Mouse (Mus musculus) forebrain, embryonic 10.5 days (tissue): Measurements from ENCODE around the gene Fkbp10. TPM values are rescaled to one million over a fixed set of nuclear protein-coding genes. Genes with fewer than 3 reads are reported as not detected.

Experiments used
- DNase-seq: peaks from one replicate; pipeline ENCODE4 v3.0.0-alpha.2; 2017; ENCODE audit warnings: low spot score; ENCODE audit errors: extremely low spot score
- H3K27ac ChIP-seq: fragments of 300-500 bp; sonication (generic); 2 replicates; pipeline ENCODE4 v1.5.1; 2016; ENCODE audit warnings: mild to moderate bottlenecking
- H3K27me3 ChIP-seq: fragments of 300-500 bp; sonication (generic); 2 replicates; pipeline ENCODE4 v1.6.1; 2016; ENCODE audit warnings: mild to moderate bottlenecking; ENCODE audit not compliant: poor library complexity, severe bottlenecking
- H3K36me3 ChIP-seq: fragments of 300-500 bp; sonication (generic); replicated peaks from 2 replicates; pipeline ENCODE4 v1.6.1; 2016; ENCODE audit warnings: mild to moderate bottlenecking, moderate library complexity
- H3K4me1 ChIP-seq: fragments of 300-500 bp; sonication (generic); 2 replicates; pipeline ENCODE4 v1.6.1; 2016
- H3K4me3 ChIP-seq: fragments of 300-500 bp; sonication (generic); 2 replicates; pipeline ENCODE4 v1.5.1; 2016; ENCODE audit warnings: mild to moderate bottlenecking, moderate library complexity
- H3K9me3 ChIP-seq: fragments of 300-500 bp; sonication (generic); 2 replicates; pipeline ENCODE4 v1.6.1; 2016; ENCODE audit warnings: mild to moderate bottlenecking, moderate library complexity
- WGBS: fragments of 180-500 bp; shearing (Covaris S2); methylation state at CpG from one replicate; pipeline ENCODE4 v1.1.7; 2016; 5-methylcytosine and 5-hydroxymethylcytosine counted together
- polyA plus RNA-seq: library from polyadenylated mRNA; unstranded; fragments of >200 nt; fragmentation: Nextera tagmentation; extraction: Ambion mirVana; gene quantifications from 2 replicates; pipeline ENCODE4 v1.2.1, GENCODE M21; 2016

The Fkbp10 gene
- polyA plus RNA-seq, 1 experiment from 2014 or later, result 37.6 TPM

DNA sequence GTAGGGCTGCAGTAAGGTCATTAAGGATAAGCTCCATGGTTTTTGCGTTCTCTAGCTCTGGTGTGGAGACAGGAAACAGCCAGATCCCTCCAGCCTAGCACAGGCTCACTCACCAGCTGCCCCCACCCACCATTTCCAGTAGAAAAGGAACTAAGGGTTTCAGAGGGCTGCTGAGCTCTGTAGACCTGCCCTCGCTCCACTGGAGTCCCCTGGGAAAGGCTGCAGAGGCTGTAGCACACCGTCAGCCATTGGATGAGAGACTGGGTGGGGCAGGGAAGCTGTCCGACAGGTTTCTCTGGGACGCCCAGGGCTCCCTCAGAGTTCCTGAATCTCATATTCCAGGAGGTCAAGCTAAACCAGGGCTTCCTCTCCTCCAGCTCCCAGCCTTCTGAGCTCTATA lies 28.9 kb upstream of the Fkbp10 start:
- 0 out of 2 replicates have a peak overlapping the region, but pooled peaks have one; percentile 44 for H3K27ac ChIP-seq
- peaks cover 20% of the 10 kb centered on the region for H3K36me3 ChIP-seq
- DNase-seq, result no peak
- H3K4me3 ChIP-seq, result no peak overlapping the region
- 43% methylated on average over 5 of the region's 5 CpGs for WGBS
- H3K27me3 ChIP-seq, result no peaks in the 10 kb centered on the region
- H3K4me1 ChIP-seq, result peaks cover 39% of the 10 kb centered on the region
- no peaks in the 10 kb centered on the region for H3K9me3 ChIP-seq

DNA sequence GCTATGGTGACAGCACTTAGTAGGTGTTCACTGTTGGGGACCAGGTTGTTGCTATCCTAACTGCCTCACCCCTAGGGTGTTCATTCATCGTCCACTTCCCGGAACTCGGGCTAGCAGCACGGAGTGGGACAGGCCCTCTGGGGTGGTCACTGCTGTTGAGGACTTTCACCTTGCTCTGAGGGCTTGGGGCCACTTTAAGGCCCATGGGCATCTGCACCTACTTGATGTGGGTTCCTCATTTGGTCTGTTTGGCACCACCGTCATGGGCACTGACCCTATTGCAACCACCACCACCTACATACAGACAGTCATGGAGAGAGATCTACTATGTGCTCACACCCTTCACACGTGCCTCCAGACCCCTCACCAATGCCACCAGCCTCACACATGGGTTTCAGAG lies 28.4 kb upstream of the Fkbp10 start:
- 82% methylated on average over 6 of the region's 6 CpGs for WGBS
- Histone ChIP-seq H3K9me3 (no peaks in the 10 kb centered on the region), H3K4me1 (peaks cover 44% of the 10 kb centered on the region), H3K27me3 (no peaks in the 10 kb centered on the region), H3K4me3 (no peak overlapping the region), H3K27ac (no peak overlapping the region), H3K36me3 (peaks cover 17% of the 10 kb centered on the region)
- DNase-seq, result no peak

DNA sequence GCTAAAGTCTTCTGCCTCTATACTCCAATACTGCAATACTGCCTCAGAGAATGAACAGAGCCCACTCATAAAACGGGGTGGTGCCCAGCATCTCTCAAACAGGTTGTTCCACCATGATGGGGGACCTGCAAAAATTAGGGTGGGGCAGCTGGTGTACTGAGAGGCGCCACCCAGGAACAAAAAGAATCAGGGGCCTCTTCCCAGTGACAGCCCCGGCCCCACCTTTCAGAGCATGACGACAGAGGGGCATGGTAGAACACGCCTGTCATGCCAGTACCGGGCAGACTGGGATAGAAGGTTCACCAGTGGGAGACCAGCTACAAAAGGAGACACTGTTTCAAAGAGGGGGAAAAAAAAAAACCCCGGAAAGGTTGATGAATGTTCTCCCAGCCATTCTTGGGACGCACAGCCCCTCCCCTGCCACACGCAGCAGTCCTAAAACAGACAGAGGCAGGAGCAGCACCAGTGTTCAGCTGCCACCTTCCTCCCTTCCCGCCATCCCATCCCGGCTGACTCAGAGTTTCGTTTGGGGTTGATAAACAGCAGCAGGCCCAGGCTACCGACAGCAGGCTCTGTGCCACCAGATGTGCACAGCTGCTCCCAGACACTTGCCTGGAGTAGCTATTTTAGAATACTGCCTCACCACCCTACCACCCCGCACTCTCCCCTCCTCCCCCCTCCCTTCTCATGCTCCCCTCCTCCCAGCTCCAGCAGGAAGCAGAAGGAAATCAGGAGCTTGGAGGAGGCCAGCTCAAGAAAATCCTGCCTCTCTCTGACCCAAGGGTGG lies 27.7 kb upstream of the Fkbp10 start:
- no peak for DNase-seq
- no peak overlapping the region; the same call in 1 of the 2 replicates for H3K27ac ChIP-seq
- no peaks in the 10 kb centered on the region for H3K9me3 ChIP-seq
- H3K4me3 ChIP-seq, result no peak overlapping the region
- peaks cover 11% of the 10 kb centered on the region for H3K36me3 ChIP-seq
- WGBS, result 71% methylated on average over 14 of the region's 14 CpGs
- H3K27me3 ChIP-seq, result 0 out of 2 replicates have a peak, but pooled peaks cover 3% of the 10 kb centered on the region
- peaks cover 46% of the 10 kb centered on the region for H3K4me1 ChIP-seq

DNA sequence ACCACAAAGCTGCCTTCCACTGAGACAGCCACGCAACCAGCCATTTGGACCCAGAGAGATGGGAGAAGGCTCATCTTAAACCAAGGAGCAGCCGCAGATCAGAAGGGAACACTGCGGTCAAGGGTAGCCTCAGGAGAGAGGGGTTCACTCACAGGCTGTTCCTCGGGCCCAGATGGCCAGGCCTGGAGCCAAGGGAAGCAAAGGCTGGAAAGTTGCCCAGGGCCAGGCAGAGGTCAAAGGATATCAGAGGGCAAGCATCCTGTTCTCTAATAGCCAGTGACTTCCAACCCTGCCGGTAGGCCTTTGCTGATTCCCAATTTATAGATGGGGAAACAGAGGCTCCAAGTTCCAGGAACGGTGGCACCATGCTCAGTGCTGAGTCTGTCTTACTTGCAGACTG lies 26.9 kb upstream of the Fkbp10 start:
- H3K9me3 ChIP-seq, result no peaks in the 10 kb centered on the region
- H3K27me3 ChIP-seq, result peaks cover 12% of the 10 kb centered on the region
- peaks cover 46% of the 10 kb centered on the region for H3K4me1 ChIP-seq
- WGBS, result 89% methylated on average over 6 of the region's 6 CpGs
- 0 out of 2 replicates have a peak overlapping the region, but pooled peaks have one; percentile 4 for H3K27ac ChIP-seq
- H3K4me3 ChIP-seq, result no peak overlapping the region
- DNase-seq, result no peak
- H3K36me3 ChIP-seq, result peaks cover 3% of the 10 kb centered on the region

DNA sequence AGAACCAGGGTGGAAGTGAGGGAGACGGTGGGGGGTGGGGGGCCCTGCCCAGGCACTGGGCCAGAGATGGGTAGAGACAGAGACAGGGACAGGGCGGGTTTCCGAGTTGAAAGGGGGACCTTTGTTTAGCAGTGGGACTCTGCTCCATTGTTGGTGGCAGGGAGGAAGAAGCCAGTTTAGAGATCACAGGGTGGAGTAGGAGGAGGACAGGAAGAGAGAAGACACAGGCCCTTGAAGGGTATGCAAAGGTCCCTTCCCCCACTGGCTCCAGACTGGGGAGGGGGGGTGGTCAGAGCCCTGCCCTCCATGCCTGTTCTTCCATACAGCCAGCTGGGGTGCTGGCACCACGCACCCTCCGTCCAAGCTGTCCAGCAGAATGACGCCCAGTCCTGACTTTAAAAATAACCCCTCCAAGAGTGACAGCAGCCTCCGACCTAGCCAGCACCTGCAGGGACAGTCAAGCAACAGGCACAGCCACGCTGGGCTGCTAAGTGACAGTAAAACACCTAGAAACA lies 25.5 kb upstream of the Fkbp10 start:
- no peak for DNase-seq
- Histone ChIP-seq H3K4me3 (no peak overlapping the region), H3K36me3 (peaks cover 3% of the 10 kb centered on the region; the same call in 1 of the 2 replicates), H3K4me1 (peaks cover 49% of the 10 kb centered on the region), H3K27ac (0 out of 2 replicates have a peak overlapping the region, but pooled peaks have one; percentile 48), H3K27me3 (peaks cover 26% of the 10 kb centered on the region), H3K9me3 (no peaks in the 10 kb centered on the region)
- 45% methylated on average over 8 of the region's 8 CpGs for WGBS

DNA sequence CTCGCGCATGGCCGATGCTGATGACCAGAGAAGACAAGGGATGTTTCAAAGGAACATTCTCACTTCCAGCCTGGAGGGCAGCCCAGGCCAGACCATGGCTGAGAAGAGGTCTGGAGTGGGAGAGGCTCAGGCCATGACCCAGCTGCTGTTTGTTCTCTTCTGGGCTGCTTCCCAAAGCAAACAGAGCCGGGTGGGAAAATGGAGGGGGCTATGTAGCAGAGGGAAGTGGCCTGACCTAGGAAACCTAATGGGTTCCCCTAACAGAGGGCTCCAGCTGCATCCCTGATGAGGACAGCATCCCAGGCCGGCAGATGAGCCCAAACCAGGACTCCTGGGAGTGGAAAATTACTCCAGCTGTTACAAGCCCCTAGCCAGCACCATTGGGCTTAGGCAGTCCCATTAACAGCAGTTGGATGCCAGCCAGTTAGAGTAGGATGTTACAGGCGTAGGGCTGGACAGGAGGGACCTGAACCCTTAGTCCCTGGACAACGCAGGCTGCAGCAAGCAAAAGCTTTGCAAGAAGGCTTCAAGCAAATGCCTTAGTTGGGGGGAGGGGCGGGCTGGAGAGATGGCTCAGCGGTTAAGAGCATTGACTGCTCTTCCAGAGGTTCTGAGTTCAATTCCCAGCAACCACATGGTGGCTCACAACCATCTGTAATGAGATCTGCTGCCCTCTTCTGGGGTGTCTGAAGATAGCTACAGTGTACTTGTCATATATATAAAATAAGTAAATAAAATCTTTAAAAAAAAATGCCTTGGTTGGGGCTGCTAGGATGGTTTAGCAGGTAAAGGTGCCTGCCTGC lies 24.2 kb upstream of the Fkbp10 start:
- Histone ChIP-seq H3K27ac (0 out of 2 replicates have a peak overlapping the region, but pooled peaks have one; percentile 37), H3K4me3 (no peak overlapping the region), H3K4me1 (peaks cover 60% of the 10 kb centered on the region), H3K27me3 (peaks cover 38% of the 10 kb centered on the region), H3K36me3 (no peaks in the 10 kb centered on the region; the same call in 1 of the 2 replicates), H3K9me3 (no peaks in the 10 kb centered on the region)
- no peak for DNase-seq
- 77% methylated on average over 9 of the region's 9 CpGs for WGBS

DNA sequence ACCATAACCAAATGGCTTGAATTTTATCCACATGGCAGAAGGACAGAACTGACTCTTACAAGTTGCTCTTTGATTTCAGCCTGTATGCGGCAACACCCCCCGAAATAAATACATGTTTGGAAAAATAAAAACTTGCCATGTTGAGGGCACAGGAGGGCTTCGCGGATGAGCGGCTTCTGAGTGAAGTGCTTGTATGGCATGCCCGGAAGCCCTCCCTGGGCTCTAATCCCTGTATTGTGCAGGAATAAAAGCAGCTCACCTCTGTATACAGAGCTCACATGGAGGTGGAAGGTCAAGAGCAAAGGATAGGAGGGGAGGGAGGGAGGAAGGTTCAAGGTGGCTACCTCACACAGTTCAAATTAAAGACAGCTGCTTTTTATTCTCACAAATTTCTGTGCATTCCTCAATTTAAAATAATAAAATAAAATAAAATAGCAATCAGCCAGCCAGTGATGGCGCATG lies 23.6 kb upstream of the Fkbp10 start:
- no peaks in the 10 kb centered on the region for H3K9me3 ChIP-seq
- no peak overlapping the region for H3K27ac ChIP-seq
- H3K4me3 ChIP-seq, result no peak overlapping the region
- peaks cover 61% of the 10 kb centered on the region for H3K4me1 ChIP-seq
- peaks cover 45% of the 10 kb centered on the region for H3K27me3 ChIP-seq
- DNase-seq, result no peak
- H3K36me3 ChIP-seq, result no peaks in the 10 kb centered on the region; the same call in 1 of the 2 replicates
- WGBS, result 75% methylated on average over 7 of the region's 7 CpGs

DNA sequence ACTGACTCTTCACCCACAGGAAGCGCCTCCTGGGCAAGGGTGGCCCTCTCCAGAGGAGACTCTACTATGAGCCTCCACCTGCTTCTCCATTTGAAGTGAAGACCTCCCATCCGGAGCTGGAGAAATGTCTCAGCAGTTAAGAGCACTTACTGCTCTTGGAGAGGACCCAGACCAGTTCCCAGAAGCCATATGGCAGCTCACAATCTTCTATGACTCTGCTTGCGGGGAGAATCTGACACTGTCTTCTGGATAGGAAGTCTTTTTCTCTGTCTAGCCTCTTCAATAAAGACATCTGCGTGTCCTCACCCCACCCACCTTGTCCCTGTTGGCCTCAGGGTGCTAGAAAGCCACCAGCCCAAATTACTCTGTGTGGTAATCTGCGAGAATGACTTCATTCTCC lies 22.5 kb upstream of the Fkbp10 start:
- Histone ChIP-seq H3K36me3 (no peaks in the 10 kb centered on the region; the same call in 1 of the 2 replicates), H3K27me3 (peaks cover 51% of the 10 kb centered on the region), H3K4me1 (peaks cover 70% of the 10 kb centered on the region), H3K9me3 (no peaks in the 10 kb centered on the region), H3K27ac (no peak overlapping the region), H3K4me3 (no peak overlapping the region)
- 89% methylated on average over 5 of the region's 5 CpGs for WGBS
- no peak for DNase-seq

DNA sequence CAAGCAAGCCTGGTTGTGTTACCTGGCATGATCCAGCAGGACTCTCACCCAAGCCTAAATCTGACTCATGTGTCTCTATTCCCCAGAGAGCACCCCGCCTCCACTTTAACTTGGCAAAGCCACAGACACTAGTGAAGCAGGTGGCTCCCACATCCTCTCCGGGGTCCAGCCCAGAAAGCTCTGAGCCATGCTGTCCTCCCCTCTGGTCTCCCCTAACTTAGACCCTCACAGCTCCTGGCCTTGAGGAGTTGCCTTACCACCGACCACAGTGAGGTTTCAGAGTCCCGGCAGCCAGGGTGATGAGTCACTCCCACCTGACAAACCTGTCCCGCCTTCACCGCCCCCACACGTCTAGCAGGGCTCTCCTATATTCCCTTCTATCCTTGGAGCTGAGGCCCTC lies 21.8 kb upstream of the Fkbp10 start:
- Histone ChIP-seq H3K27me3 (peaks cover 51% of the 10 kb centered on the region), H3K4me1 (peaks cover 65% of the 10 kb centered on the region)
- 81% methylated on average over 7 of the region's 7 CpGs for WGBS

DNA sequence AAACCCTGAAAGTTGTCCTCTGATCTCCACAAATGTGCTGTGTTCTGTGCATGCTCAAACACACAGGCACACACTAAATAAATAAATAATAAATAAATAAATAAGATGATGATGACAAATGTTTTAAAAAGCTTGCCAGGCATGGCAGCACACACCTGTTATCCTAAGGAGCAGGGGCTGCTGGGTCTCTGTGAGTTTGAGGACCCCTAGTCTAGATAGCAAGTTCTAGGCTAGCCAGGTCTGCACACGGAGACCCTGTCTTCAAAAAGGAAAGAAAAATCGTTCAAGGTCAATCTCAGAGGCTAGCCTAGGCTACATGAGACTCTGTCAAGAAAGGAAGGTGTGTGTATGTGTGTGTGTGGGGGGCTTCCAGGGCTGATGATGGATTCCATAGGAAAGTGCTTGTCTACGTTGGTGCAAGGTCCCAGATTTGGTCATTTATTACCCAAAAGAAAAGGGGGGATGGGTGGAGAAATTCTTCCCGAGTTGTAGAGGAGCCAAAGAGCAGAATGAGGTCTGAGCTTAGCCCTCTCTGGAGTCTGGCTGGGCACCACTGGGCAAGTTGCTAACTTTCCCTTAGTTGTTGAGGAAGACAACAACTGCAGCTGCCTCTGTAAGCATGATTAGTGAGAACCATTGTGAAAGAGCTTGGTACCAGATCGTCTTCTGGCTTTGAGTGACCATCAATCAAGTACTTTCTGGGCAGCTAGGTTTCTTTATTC lies 21.0 kb upstream of the Fkbp10 start:
- peaks cover 66% of the 10 kb centered on the region for H3K4me1 ChIP-seq
- WGBS, result 73% methylated on average over 5 of the region's 5 CpGs

More for the DNA sequence above, 21.8 kb upstream of the Fkbp10 start:
- Histone ChIP-seq H3K4me3 (no peak overlapping the region), H3K36me3 (no peaks in the 10 kb centered on the region; the same call in 1 of the 2 replicates), H3K9me3 (no peaks in the 10 kb centered on the region), H3K27ac (no peak overlapping the region)
- no peak for DNase-seq

DNA sequence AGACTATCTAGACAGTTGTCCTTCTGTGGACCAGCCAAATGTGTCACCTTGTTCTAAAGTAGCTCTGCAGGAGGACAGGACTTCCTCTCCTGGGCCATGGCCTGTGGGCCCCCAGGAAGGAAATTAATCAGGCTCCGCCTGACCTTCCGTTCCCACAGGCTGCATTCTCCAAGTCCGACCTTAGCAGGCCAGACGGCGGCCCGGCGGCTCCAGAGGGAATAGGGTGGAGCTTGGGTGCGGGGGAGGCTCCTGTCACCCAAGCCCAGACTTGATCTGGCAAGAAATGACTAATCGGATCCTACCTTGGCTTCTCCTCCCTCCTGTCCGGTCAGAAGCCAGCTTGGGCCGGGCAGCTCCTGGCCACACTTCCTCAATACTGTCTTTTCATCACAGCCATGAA lies 20.3 kb upstream of the Fkbp10 start:
- H3K27ac ChIP-seq, result no peak overlapping the region
- H3K27me3 ChIP-seq, result peaks cover 51% of the 10 kb centered on the region
- peak overlapping the region; percentile 66; the same call in 1 of the 2 replicates for H3K4me3 ChIP-seq
- peaks cover 59% of the 10 kb centered on the region for H3K4me1 ChIP-seq
- no peaks in the 10 kb centered on the region; the same call in 1 of the 2 replicates for H3K36me3 ChIP-seq
- no peaks in the 10 kb centered on the region for H3K9me3 ChIP-seq
- DNase-seq, result no peak
- 33% methylated on average over 11 of the region's 11 CpGs for WGBS

More for the DNA sequence above, 21.0 kb upstream of the Fkbp10 start:
- DNase-seq, result no peak
- H3K36me3 ChIP-seq, result no peaks in the 10 kb centered on the region; the same call in 1 of the 2 replicates
- H3K27me3 ChIP-seq, result peaks cover 51% of the 10 kb centered on the region
- no peaks in the 10 kb centered on the region for H3K9me3 ChIP-seq
- H3K4me3 ChIP-seq, result peak overlapping the region; percentile 66; the same call in 1 of the 2 replicates
- H3K27ac ChIP-seq, result no peak overlapping the region
